8 mouse cellular contexts compared by ENCODE assay signal in the genomic region with DNA sequence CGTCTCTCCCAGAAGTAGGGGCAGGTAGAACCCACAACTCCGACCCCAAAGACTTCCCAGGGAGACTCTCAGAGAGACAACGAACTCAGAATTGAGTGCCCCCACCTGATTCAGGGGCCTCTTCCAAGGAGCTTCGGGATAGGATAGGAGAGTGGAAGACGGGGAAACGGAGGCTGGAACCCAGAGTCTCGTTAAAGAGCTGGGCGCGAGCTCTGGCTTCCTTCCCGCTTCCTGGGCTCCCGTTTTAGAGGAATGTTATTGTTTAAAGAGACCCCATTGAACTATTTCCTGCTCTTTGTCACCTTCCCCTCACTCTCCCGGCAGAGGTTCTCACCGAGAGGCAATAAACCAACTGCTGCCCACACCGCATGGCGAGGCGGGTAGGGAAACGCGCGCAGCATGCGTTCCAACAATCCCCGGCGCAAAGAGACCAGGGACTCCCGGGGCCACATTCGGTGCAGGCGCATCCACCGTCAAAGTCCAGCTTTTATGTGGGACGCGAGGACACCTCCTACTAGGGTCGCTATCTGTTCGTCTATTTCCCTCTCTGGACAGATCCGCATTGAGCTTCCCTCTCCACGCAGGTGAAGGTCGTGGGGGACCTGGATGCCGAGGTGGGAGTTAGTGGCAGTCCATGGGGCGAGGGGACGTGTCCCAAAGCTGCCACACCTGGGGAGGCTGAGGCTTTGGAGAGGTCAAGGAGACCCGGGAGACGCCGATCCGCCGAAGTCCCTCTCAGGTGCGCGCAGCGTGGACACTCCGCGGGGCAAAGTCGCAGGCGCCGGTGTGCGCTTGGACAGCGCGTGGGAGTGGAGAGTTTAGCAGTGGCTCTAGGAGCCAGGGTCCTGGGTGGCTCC. TPM values are rescaled to one million over a fixed set of nuclear protein-coding genes. Genes with fewer than 3 reads are reported as not detected.
DNase-seq lines count a peak whose midpoint lies in the region; ATAC-seq and TF ChIP-seq lines count a peak whose summit lies in the region.

No protein-coding gene starts in this region.

- under 1% methylated on average over 52 of the region's 52 CpGs for WGBS in forebrain, embryonic 10.5 days
- WGBS in intestine, embryonic 16.5 days = under 1% methylated on average over 52 of the region's 52 CpGs
- WGBS in neural tube, embryonic 14.5 days = under 1% methylated on average over 50 of the region's 52 CpGs

- no peaks in the 10 kb centered on the region for H3K9me3 ChIP-seq in forebrain, embryonic 10.5 days
- no peaks in the 10 kb centered on the region for H3K9me3 ChIP-seq in intestine, embryonic 16.5 days (ENCODE audit: control insufficient read depth, low read length)
- no peaks in the 10 kb centered on the region for H3K9me3 ChIP-seq in neural tube, embryonic 14.5 days (ENCODE audit: control insufficient read depth, low read length)

- H3K4me2 ChIP-seq in intestine, embryonic 16.5 days (ENCODE audit: low read depth, low read length) = peak overlapping the region; percentile 37
- peak overlapping the region; percentile 31; the same call in 1 of the 2 replicates for H3K4me2 ChIP-seq in neural tube, embryonic 14.5 days (ENCODE audit: low read depth, low read length)

- intact Hi-C loops in left cerebral cortex, postnatal 36 days (cut with DNase I) = no loop called here

- no peak for ATAC-seq in intestine, embryonic 16.5 days
- ATAC-seq in neural tube, embryonic 14.5 days (ENCODE audit: low read depth) = no peak

- H3K4me3 ChIP-seq in layer of hippocampus, adult 2 months = peak overlapping the region; percentile 8; the same call in 1 of the 2 replicates
- peak overlapping the region; percentile 43 for H3K4me3 ChIP-seq in forebrain, embryonic 10.5 days
- peak overlapping the region; percentile 17 for H3K4me3 ChIP-seq in intestine, embryonic 16.5 days (ENCODE audit: low read length)
- H3K4me3 ChIP-seq in neural tube, embryonic 14.5 days (ENCODE audit: low read depth, low read length) = no peak overlapping the region; the same call in 1 of the 2 replicates

- peaks cover 38% of the 10 kb centered on the region for H3K4me1 ChIP-seq in forebrain, embryonic 10.5 days
- peaks cover 11% of the 10 kb centered on the region; the same call in 1 of the 2 replicates for H3K4me1 ChIP-seq in intestine, embryonic 16.5 days (ENCODE audit: control insufficient read depth, insufficient read depth, low read length)
- 0 out of 2 replicates have a peak, but pooled peaks cover 11% of the 10 kb centered on the region for H3K4me1 ChIP-seq in neural tube, embryonic 14.5 days (ENCODE audit: control insufficient read depth, insufficient read depth, low read length)

- peaks cover 100% of the 10 kb centered on the region for H3K27me3 ChIP-seq in forebrain, embryonic 10.5 days (ENCODE audit: poor library complexity, severe bottlenecking)
- H3K27me3 ChIP-seq in intestine, embryonic 16.5 days (replicated peaks; ENCODE audit: control insufficient read depth, insufficient read depth, low read length) = peaks cover 93% of the 10 kb centered on the region
- peaks cover 88% of the 10 kb centered on the region for H3K27me3 ChIP-seq in neural tube, embryonic 14.5 days (ENCODE audit: control insufficient read depth, insufficient read depth, low read length)

- no peak for DNase-seq in layer of hippocampus, adult 2 months (ENCODE audit: low spot score in 2 of 2)
- no peak for DNase-seq in layer of hippocampus, postnatal 25 days (ENCODE audit: extremely low spot score in 1 of 2, low spot score in 1 of 2)
- DNase-seq in forebrain, embryonic 10.5 days (ENCODE audit: extremely low spot score, low spot score) = peak; percentile 18
- DNase-seq in adipocyte (ENCODE audit: low spot score) = no peak
- no peak for DNase-seq in ovary, adult 18-20 months (ENCODE audit: low spot score)
- DNase-seq in left cerebral cortex, postnatal 36 days (ENCODE audit: low spot score in 2 of 2) = no peak

- no peaks in the 10 kb centered on the region for H3K36me3 ChIP-seq in forebrain, embryonic 10.5 days (replicated peaks)
- H3K36me3 ChIP-seq in intestine, embryonic 16.5 days (ENCODE audit: control insufficient read depth, insufficient read depth, low read length) = no peaks in the 10 kb centered on the region
- H3K36me3 ChIP-seq in neural tube, embryonic 14.5 days (ENCODE audit: control insufficient read depth, insufficient read depth, low read length) = no peaks in the 10 kb centered on the region

- no peak overlapping the region for H3K9ac ChIP-seq in intestine, embryonic 16.5 days (ENCODE audit: low read depth, low read length)
- H3K9ac ChIP-seq in neural tube, embryonic 14.5 days (replicated peaks; ENCODE audit: low read depth, low read length) = 0 out of 2 replicates have a peak overlapping the region, but pooled peaks have one; percentile 16

- no peak for TF ChIP-seq CTCF in layer of hippocampus, adult 2 months (conservative IDR thresholded peaks at IDR 0.05)

- no peak overlapping the region for H3K27ac ChIP-seq in layer of hippocampus, adult 2 months
- no peak overlapping the region for H3K27ac ChIP-seq in forebrain, embryonic 10.5 days
- no peak overlapping the region for H3K27ac ChIP-seq in intestine, embryonic 16.5 days (ENCODE audit: low read length)
- H3K27ac ChIP-seq in neural tube, embryonic 14.5 days (ENCODE audit: low read depth, low read length) = no peak overlapping the region

RNA-seq across cellular contexts. Expression of a gene that starts 0.9 kb away (rescaled TPM):
- not detected for total RNA-seq in layer of hippocampus, adult 2 months (2021)
- total RNA-seq in layer of hippocampus, postnatal 25 days (2021) = not detected
- 0.43 and 0.52 TPM in 2 replicates for polyA plus RNA-seq in forebrain, embryonic 10.5 days (2016; fragmentation: Nextera tagmentation; extraction: Ambion mirVana)
- polyA plus RNA-seq in intestine, embryonic 16.5 days (2015; fragmentation: Nextera tagmentation; extraction: Ambion mirVana) = 0.17 and 0.23 TPM in 2 replicates
- polyA plus RNA-seq in neural tube, embryonic 14.5 days (2014; fragmentation: Nextera tagmentation; extraction: Ambion mirVana) = 0.37 and 0.44 TPM in 2 replicates
- total RNA-seq in left cerebral cortex, postnatal 36 days (2021) = not detected
